Mouse (Mus musculus) liver, embryonic 14.5 days (tissue): ENCODE data around the gene Cdc27. TPM values are rescaled to one million over a fixed set of nuclear protein-coding genes. Genes with fewer than 3 reads are reported as not detected.

Experiments used
- ATAC-seq: fragments of 200-750 bp; cut with Nextera tagmentation; 2 replicates; pipeline ENCODE4 v1.8.0; 2017; ENCODE audit warnings: moderate number of reproducible peaks, mild to moderate bottlenecking, moderate library complexity; ENCODE audit not compliant: insufficient read depth
- DNase-seq, 3 experiments: peaks; one replicate each; pipeline ENCODE4 v3.0.0-alpha.2; 2012 to 2013; ENCODE audit warnings: low read depth in 3 of 3, low spot score in 3 of 3
- H3K27ac ChIP-seq: fragments of 300-500 bp; sonication (generic); 2 replicates; pipeline ENCODE4 v1.5.1; 2014; ENCODE audit warnings: moderate library complexity, mild to moderate bottlenecking, control low read depth, inconsistent platforms
- H3K27me3 ChIP-seq: fragments of 300-500 bp; sonication (generic); 2 replicates; pipeline ENCODE4 v1.6.1; 2014; ENCODE audit warnings: mild to moderate bottlenecking, low read length, moderate library complexity; ENCODE audit not compliant: control insufficient read depth, insufficient read depth
- H3K36me3 ChIP-seq: fragments of 300-500 bp; sonication (generic); replicated peaks from 2 replicates; pipeline ENCODE4 v1.6.1; 2014; ENCODE audit warnings: low read depth; ENCODE audit not compliant: control insufficient read depth, insufficient read depth
- H3K4me1 ChIP-seq, 2 experiments: fragments of 200-500 bp in 1 of 2; fragments of 300-500 bp in 1 of 2; sonication (generic) in 1 of 2; replicated peaks; 2 replicates each; pipeline ENCODE4 v1.6.1; 2012 to 2014; ENCODE audit warnings: antibody characterized with exemption in 1 of 2, inconsistent platforms in 1 of 2, low read length in 1 of 2; ENCODE audit not compliant: control insufficient read depth in 2 of 2, insufficient read depth in 2 of 2
- H3K4me2 ChIP-seq: fragments of 300-500 bp; sonication (generic); 2 replicates; pipeline ENCODE4 v1.6.1; 2014; ENCODE audit warnings: low read depth, mild to moderate bottlenecking, control low read depth, moderate library complexity
- H3K4me3 ChIP-seq, 2 experiments: fragments of 200-500 bp in 1 of 2; fragments of 300-500 bp in 1 of 2; sonication (generic) in 1 of 2; 2 replicates each; pipeline ENCODE4 v1.5.1; 2012 to 2014; ENCODE audit warnings: low read depth in 2 of 2, low read length in 2 of 2, mild to moderate bottlenecking in 2 of 2, control low read depth in 1 of 2, inconsistent platforms in 1 of 2, moderate library complexity in 1 of 2; ENCODE audit not compliant: insufficient read depth in 1 of 2
- H3K9ac ChIP-seq: fragments of 300-500 bp; sonication (generic); replicated peaks from 2 replicates; pipeline ENCODE4 v1.6.1; 2014; ENCODE audit warnings: mild to moderate bottlenecking, control low read depth, moderate library complexity
- H3K9me3 ChIP-seq: fragments of 300-500 bp; sonication (generic); 2 replicates; pipeline ENCODE4 v1.6.1; 2016; ENCODE audit warnings: low read length, mixed read lengths; ENCODE audit not compliant: control insufficient read depth
- CTCF ChIP-seq: IDR thresholded peaks from 2 replicates; pipeline ENCODE4 v1.5.1; 2016; ENCODE audit warnings: antibody characterized with exemption, low read depth, control low read depth
- EP300 ChIP-seq: IDR thresholded peaks from 2 replicates; pipeline ENCODE4 v1.6.1; 2016; ENCODE audit warnings: antibody characterized with exemption, low read depth
- WGBS: fragments of 180-500 bp; shearing (Covaris S2); extraction: QIAGEN DNeasy Blood & Tissue Kit; methylation state at CpG from one replicate; pipeline ENCODE4 v1.1.7; 2014; ENCODE audit not compliant: insufficient replicate concordance; 5-methylcytosine and 5-hydroxymethylcytosine counted together
- polyA plus RNA-seq, 2 experiments: library from polyadenylated mRNA; depleted of rRNA in 1 of 2; stranded (reverse) in 1 of 2; unstranded in 1 of 2; fragments of >200 nt; fragmentation: Nextera tagmentation in 1 of 2; extraction: Ambion mirVana in 1 of 2; gene quantifications; 2 replicates each; pipeline versions ENCODE4 v1.2.1 to v1.2.3; 2012 to 2014

Cdc27 gene
- polyA plus RNA-seq, 2 experiments = 12.1 to 20.0 TPM

DNA sequence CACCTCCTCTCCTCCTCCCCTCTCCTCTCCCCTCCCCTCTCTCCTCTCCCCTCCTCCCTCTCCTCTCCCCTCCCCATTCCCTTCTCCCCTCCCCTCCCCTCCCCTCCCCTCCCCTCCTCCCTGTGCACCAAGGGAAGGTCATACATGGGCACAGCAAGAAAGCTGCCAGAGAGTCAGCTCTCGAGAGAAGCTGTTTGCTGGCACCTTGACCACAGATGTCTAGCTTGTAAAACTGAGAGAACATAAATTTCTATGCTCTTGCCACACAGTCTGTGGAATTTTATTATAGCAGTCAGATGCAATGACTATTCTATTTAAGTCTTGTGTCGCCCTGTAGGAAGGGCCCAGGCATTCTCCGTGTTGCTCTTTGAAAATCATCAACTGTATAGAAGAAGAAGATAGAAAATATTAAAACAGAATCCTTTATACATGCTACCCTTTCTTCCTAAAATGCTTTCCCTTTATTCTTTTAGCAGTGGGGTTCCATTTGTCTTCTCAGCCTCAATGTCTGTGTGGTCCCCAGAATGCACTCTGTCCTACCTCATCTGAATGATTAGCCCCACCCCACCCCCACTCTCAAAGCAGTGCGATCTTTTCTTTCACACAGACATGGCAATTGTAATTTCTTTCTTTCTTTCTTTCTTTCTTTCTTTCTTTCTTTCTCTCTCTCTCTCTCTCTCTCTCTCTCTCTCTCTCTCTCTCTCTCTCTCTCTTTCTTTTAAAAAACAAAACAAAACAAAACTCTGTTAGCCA is 8.4 kb upstream of the Cdc27 start:
- WGBS = 49% methylated on average over 4 of the region's 4 CpGs
- H3K27ac ChIP-seq = no peak overlapping the region
- H3K36me3 ChIP-seq = no peaks in the 10 kb centered on the region
- ATAC-seq (no peak), DNase-seq (no peak)
- H3K9me3 ChIP-seq = no peaks in the 10 kb centered on the region
- H3K4me3 ChIP-seq = no peak overlapping the region
- no peak overlapping the region for H3K9ac ChIP-seq
- H3K4me2 ChIP-seq = no peak overlapping the region
- no peaks in the 10 kb centered on the region for H3K27me3 ChIP-seq
- TF ChIP-seq CTCF (no peak), EP300 (no peak)
- no peaks in the 10 kb centered on the region; a peak in 1 of 4 replicates for H3K4me1 ChIP-seq

DNA sequence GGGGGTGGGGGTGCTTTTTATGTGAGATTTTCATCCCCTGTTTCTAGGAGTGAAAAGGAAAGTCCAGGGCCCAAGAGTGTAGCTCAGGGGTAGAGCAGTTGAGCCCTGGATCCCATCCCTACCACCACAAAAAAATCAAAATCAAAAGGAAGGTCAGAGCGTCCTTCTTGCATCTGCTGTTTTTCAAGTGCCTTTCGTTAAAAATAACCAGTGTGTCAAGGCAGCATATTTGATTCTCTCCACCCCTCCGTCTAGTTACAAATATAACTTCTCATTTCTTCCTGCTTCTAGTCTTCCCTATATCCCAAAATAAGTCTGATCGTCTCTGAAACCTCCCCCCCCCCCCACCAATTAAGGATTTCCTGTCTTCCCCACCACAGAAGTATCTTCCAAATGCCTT is 7.6 kb upstream of the Cdc27 start:
- H3K27me3 ChIP-seq = no peaks in the 10 kb centered on the region
- H3K4me1 ChIP-seq = no peaks in the 10 kb centered on the region; a peak in 1 of 4 replicates
- 48% methylated on average over 4 of the region's 4 CpGs for WGBS
- ATAC-seq (no peak), DNase-seq (no peak)
- H3K9ac ChIP-seq = no peak overlapping the region
- no peak overlapping the region for H3K4me2 ChIP-seq
- no peaks in the 10 kb centered on the region for H3K9me3 ChIP-seq
- no peak for TF ChIP-seq CTCF
- TF ChIP-seq EP300 = no peak
- H3K27ac ChIP-seq = no peak overlapping the region
- no peaks in the 10 kb centered on the region for H3K36me3 ChIP-seq
- no peak overlapping the region for H3K4me3 ChIP-seq

GRCm38 (mm10) chr11:104549438-104550405 is 698 bp downstream of the Cdc27 start:
- H3K27me3 ChIP-seq = no peaks in the 10 kb centered on the region
- peak overlapping the region; percentile 81 for H3K27ac ChIP-seq
- ATAC-seq (peak; percentile 78), DNase-seq (peak in 2 of 3 experiments; percentile 36 to 44)
- peak overlapping the region; percentile 84 to 97 for H3K4me3 ChIP-seq
- H3K4me2 ChIP-seq = peak overlapping the region; percentile 85
- under 1% methylated on average over 53 of the region's 53 CpGs for WGBS
- peaks cover 24 to 28% of the 10 kb centered on the region in 2 experiments for H3K4me1 ChIP-seq
- peak overlapping the region; percentile 100 for H3K9ac ChIP-seq
- no peaks in the 10 kb centered on the region for H3K9me3 ChIP-seq
- H3K36me3 ChIP-seq = peaks cover 6% of the 10 kb centered on the region
- TF ChIP-seq CTCF (no peak), EP300 (no peak)

GRCm38 (mm10) chr11:104547502-104547901 is 2.9 kb downstream of the Cdc27 start:
- Histone ChIP-seq H3K27ac (no peak overlapping the region), H3K9me3 (no peaks in the 10 kb centered on the region), H3K27me3 (no peaks in the 10 kb centered on the region), H3K4me3 (no peak overlapping the region), H3K9ac (peak overlapping the region; percentile 14), H3K36me3 (peaks cover 6% of the 10 kb centered on the region), H3K4me2 (peak overlapping the region; percentile 85), H3K4me1 (peaks cover 34 to 37% of the 10 kb centered on the region in 2 experiments)
- TF ChIP-seq CTCF (no peak), EP300 (no peak)
- no peak for DNase-seq
- ATAC-seq = no peak
- WGBS = 54% methylated on average over 3 of the region's 3 CpGs

GRCm38 (mm10) chr11:104544507-104544906 is 5.9 kb downstream of the Cdc27 start:
- ATAC-seq = no peak
- peak in 2 of 3 experiments; percentile 17 to 31 for DNase-seq
- no peaks in the 10 kb centered on the region for H3K9me3 ChIP-seq
- H3K27me3 ChIP-seq = no peaks in the 10 kb centered on the region
- H3K36me3 ChIP-seq = peaks cover 12% of the 10 kb centered on the region
- no peak overlapping the region for H3K4me2 ChIP-seq
- H3K27ac ChIP-seq = peak overlapping the region; percentile 48; the same call in 1 of the 2 replicates
- TF ChIP-seq CTCF (no peak), EP300 (no peak)
- 19% methylated on average over 2 of the region's 2 CpGs for WGBS
- H3K4me1 ChIP-seq = peaks cover 36 to 41% of the 10 kb centered on the region in 2 experiments
- no peak overlapping the region for H3K4me3 ChIP-seq
- no peak overlapping the region for H3K9ac ChIP-seq
